Mouse (Mus musculus) cerebellum, adult 2 months (tissue): ENCODE measurements around the gene Gnb5.
A peak's percentile ranks its signal among the peaks of the same experiment; 100 is the strongest.

Source experiments
- CTCF ChIP-seq: fragments of 200-500 bp; IDR thresholded peaks from 2 replicates; pipeline ENCODE4 v1.5.1; 2011; ENCODE audit warnings: low read depth, mild to moderate bottlenecking, control low read depth, low read length, moderate library complexity, borderline replicate concordance; ENCODE audit not compliant: insufficient read depth
- POLR2A ChIP-seq: fragments of 200-500 bp; IDR thresholded peaks from 2 replicates; pipeline ENCODE4 v1.6.1; 2011; ENCODE audit warnings: low read length, control low read depth, borderline replicate concordance; ENCODE audit not compliant: insufficient read depth

DNA sequence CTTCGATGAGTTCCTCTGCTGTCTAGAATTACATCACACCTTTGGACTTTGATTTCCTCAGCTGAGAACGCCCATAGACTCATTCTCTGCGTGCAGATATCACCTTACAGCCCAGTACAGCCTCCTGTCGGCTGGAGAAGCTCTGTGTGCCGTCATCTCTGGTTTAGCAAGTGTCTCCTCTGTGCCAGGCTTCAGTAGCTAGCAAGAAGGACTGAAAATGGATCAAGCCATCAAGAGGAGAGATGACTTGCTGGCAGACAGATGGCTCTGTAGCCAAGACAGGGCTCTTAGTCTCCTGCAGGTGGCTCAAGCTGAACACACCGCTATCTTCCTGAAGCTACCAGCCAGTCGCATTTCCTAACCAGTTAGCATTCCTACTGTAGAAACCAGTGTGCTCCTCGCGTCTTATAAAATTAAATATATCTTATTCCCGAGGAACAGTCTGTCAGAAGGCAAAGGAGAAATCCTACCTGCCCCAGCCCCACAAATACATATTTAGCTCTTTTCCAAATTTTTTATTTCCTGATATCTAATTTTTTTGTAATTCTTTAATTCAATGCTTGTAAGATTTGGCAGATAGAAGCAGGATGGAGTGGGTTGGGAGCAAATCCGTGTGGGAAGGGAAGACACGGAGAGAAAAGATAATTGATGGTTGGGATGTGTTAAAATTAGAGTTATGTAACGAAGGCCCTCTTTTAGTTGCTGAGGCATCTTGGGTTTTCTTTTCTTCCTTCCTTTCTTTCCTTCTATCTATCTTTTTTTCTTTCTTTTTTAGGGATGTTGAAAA is 16.2 kb downstream of the Gnb5 start:
- no peak for TF ChIP-seq POLR2A
- TF ChIP-seq CTCF = peak; percentile 52
